Mouse (Mus musculus) frontal cortex, postnatal 14 days (tissue): ENCODE data around the gene Zfp536.

Experiments
- DNase-seq, 2 experiments: peaks; one replicate each; pipeline ENCODE4 v3.0.0; 2022; ENCODE audit warnings: low spot score in 2 of 2

Zfp536 gene

GRCm38 (mm10) chr7:37554405-37554804, 219.0 kb downstream of the Zfp536 start:
- no peak for DNase-seq

DNA sequence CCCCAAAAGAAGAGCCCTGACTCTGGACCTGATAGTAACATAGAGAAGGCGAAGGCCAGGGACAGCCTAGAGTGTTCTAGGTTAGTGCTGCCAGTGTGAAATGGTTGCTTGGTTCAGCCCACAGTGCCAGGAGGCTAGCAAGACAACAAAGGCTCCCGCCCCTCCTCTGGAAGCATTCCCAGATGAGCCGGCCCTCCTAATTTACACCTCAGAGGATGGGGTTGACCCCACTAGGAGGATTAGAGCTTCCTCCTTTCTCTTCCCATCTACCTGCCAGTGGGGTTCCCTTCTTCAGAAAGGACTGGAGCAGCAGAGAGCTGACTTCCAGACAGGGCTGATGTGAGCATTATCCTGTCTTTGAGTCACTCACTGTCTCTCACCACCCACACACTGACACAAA, 219.8 kb downstream of the Zfp536 start:
- no peak for DNase-seq

GRCm38 (mm10) chr7:37552384-37552783, 221.1 kb downstream of the Zfp536 start:
- DNase-seq, result no peak

DNA sequence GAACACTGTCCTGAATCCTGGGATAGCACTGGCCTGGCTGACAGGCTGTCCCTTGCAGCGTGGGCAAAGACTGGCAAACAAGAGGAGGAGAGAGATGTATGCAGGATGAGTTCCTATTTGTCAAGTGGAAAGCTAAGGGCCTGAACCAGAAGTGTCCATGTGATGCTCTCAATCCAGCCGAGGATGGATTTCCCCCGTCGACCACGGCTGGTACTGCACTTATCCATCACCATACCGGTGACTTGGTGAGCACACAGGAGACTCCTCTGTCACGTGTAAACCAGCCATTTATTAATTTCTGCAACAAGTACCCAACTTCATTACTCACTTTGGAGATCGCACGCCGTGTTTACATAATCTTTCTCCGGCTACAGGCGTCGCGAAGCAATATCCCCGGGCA, 224.6 kb downstream of the Zfp536 start:
- no peak for DNase-seq

GRCm38 (mm10) chr7:37544011-37544410, 229.4 kb downstream of the Zfp536 start:
- no peak for DNase-seq

DNA sequence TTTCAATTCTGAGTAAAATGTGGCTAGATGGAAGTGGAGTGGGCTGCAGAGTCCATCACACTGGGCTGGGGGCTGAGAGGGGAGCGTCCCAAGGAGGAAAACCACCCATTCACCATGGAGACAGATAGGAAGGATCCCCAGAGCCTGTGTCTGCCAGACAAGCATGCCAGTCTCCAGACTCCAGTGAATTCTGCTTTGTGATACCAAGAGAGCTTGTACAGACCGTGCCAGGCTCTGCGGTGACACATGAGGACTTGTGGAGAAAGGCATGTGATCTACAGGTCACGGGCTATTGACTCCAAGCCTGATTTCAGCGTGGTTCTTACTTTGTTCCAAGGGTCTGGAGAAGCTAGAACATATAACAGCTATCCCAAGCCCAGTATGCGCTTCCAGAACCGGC, 230.5 kb downstream of the Zfp536 start:
- no peak for DNase-seq

DNA sequence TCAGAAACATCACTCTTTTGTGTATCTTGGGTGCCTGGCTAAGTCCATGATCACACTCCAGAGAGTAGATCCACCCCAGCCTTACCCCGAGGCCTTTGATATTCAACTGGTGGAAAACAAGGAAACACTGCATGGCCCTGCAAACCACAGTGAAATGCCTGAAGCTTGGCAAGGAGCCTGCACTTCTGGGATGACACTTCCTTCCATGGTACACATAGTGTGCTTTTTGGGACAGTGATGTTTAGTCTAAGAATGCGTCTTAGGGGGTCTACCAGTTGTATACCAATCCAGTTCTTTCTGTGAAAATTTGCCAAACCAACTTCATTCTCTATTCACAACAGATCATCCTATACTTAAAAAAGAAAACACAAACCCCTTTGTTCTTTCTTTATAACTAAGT, 242.3 kb downstream of the Zfp536 start:
- no peak for DNase-seq

GRCm38 (mm10) chr7:37528311-37528710, 245.1 kb downstream of the Zfp536 start:
- no peak for DNase-seq

DNA sequence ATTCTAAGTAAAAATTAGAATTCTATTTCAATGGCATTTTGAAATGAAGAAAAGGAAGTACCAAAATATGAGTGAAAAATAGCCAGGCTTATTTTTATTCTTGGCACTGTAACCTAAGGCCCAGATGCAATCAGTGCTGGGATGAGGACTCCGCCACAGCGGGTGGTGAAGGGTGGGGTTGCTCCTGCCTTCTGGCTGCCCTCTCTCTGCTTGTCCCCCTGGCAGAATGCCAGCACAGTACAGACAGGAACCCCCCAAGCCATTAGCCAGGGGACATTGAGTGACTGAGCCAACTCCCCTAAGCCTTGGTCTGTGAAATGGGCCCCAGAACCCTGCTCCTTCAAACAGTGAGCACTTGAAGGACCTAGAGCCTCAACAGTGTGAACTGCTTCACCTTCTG, 245.6 kb downstream of the Zfp536 start:
- DNase-seq, result no peak

DNA sequence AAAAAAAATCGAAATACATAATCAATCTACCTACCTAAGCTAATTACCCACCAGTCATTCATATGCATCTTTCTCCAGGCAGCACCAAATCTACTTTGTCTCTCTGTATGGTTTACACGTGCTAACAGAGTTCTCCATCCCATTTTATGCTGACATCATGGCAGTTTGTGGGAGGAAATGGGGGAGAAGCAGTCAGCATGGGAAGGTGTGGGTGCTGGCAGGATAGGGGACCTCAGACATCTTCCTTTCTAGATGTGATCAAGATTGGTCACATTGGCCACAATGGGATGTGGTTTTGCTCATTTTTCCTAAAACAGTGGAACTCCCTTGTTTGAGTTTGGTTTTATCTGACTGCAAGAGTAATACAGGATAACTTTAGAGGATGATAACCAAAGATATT, 252.0 kb downstream of the Zfp536 start:
- DNase-seq, result no peak

DNA sequence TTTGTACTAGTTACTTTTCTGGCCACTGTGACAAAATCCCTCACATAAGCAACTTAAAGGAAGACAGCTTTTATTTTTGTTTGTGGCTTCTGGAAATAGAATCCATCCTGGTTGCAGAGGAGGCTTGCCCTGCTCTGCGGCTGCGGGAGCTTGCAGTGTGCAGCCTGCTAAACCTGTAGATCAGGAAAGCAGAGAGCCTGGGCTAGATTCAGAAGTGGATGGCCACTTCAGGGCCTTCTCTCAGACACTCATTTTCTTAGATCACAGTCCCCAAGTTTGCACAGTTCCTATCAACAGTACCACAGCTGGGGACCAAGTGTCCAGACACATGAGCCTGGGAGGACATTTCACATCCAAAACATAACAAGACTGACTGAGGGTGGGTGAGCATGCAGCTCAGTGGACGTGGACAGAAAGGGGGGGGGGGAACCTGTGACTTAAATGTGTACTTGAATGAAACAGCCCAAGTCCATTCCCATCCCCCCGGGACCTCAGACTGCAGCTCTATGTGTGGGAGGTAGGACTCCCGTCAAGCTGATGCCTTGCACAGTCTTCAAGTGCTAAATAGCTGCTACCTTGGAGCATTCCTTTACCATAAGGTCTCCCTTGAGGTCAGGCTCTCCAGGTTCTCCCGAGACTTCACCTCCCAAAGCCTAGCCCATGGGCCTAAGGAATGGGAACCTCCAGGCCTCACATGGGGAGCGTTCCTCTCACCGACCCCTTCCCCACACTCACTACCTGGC, 262.3 kb downstream of the Zfp536 start:
- DNase-seq, result no peak

- DNase-seq, result no peak
These were observed 263.7 kb downstream of the Zfp536 start for GRCm38 (mm10) chr7:37509700-37510099.

- DNase-seq, result no peak
These were observed 267.9 kb downstream of the Zfp536 start for GRCm38 (mm10) chr7:37505548-37505947.

DNA sequence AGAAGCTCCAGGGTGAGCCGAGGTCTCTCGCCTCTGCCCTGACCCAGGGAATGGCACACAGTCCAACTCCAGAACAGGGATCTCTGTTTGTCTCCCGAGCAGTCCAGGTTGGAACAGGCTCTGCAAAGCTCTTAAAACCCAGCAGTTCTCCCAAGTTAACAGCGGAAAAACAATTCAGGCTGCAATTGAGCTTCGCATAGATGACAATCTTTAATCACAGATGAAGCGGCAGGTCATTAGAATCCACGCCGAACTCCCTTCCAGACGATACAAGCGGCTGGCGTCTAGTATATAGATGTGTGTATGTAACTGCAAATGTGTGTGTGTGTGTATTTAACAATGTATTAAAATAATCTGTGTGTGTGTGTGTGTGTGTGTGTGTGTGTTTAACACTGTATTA, 268.3 kb downstream of the Zfp536 start:
- DNase-seq, result no peak

- no peak for DNase-seq
These were observed 274.6 kb downstream of the Zfp536 start for GRCm38 (mm10) chr7:37498881-37499280.

DNA sequence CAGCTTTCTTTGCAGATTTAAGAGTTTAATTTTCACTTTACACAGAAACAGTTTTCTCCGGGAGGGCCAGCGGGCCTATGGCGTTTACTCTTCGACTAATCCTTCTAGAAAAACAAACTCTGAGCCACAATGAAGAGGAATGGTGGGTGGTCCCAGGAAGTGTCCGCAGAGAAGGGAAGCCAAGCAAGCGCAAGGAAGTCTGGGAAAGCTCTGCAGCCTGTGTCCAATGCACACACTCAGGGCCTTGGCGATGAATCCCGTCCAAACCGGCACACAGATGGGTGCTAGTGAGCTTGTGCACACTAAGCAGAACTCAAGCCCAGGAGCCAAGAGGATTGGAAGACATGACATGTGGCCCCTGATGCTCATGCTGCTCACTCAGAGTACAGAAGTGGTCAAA, 276.9 kb downstream of the Zfp536 start:
- DNase-seq, result no peak

GRCm38 (mm10) chr7:37490312-37490711, 283.1 kb downstream of the Zfp536 start:
- no peak for DNase-seq

GRCm38 (mm10) chr7:37484946-37485345, 288.5 kb downstream of the Zfp536 start:
- DNase-seq, result no peak

DNA sequence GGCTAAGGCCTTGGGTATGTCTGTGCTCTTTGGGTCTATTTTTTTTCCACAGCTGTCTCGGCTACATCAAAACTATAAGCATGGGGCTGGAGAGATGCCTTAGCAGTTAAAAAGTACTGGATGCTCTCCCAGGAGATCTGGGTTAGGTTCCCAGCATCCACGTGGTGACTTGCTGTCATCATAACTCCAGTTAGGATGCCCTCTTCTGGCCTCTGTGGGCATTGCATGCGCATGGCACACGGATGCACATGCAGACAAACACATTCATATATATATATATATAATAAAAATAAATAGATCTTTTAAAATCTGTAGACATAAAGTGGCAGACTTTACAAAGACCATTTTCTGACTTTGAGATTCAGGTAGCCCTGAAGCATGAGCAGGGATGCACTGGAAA, 290.9 kb downstream of the Zfp536 start:
- no peak for DNase-seq

DNA sequence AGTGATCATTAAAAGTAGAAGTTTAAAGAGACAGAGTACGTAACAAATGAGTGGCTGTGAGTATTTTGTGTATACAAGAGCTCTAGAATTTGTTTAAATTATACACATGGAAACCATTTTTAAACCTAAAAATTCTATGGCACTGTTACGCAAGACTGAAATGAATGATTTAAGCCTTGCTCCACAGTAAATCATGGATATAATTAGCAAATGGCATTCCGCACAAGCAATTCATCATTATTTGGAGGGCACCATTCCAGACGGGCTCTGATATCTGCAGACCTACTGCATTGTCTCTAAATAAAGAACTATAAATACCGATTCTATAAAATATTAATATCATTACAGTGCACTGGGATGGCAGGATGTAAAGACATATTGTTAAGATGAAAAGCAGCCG, 292.3 kb downstream of the Zfp536 start:
- DNase-seq, result no peak

- DNase-seq, result no peak
These were observed 296.1 kb downstream of the Zfp536 start for GRCm38 (mm10) chr7:37477309-37477708.

GRCm38 (mm10) chr7:37475485-37475884, 298.0 kb downstream of the Zfp536 start:
- no peak for DNase-seq

DNA sequence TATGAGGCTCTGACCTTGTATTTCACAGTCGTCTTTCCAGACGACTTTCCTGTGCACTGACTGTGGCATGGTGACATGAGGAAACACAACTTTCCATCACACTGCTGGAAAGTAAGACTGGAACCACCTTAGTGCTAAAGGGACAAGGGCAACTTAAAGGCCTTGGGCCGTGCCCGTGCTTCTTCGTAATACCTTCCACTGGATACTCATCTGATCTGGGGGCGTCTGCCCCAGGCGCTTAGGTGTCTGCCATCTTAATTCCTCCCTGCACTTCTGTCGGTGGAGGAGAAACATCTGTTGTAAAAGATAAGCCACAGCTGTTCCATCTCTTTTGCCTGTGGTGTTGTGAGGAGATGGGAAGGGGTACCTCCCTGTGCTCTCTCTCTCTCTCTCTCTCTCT, 299.2 kb downstream of the Zfp536 start:
- no peak for DNase-seq
